Mouse (Mus musculus): ENCODE data around the gene Gpatch8.

Gene Gpatch8

DNA sequence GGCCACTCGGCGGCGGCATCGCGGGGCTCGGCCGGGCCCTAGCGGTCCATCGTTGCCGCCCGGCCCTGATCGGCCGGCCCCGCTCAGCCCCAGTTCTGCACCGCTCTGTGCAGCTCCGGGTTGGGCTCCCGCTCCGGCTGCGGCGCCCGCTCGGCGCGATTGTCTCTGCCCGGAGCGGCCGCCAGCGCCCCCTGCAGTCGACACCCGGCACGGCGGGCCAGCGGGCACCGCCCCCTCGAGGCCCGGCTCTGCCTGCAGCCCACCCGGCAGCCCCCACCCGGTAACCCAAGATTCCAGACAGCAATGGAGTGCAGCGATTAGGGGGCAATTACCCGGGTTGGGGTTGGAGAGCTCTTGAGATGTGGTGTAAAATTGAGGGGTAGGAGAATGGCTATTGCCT lies 108.7 kb downstream of the Gpatch8 start, which contains the start of gene Fam171a2:
Fam171a2 (minus strand) TSS at position 186 of the 400 bp plus-strand sequence.
- DNase-seq, result peak; percentile 91 to 92

DNA sequence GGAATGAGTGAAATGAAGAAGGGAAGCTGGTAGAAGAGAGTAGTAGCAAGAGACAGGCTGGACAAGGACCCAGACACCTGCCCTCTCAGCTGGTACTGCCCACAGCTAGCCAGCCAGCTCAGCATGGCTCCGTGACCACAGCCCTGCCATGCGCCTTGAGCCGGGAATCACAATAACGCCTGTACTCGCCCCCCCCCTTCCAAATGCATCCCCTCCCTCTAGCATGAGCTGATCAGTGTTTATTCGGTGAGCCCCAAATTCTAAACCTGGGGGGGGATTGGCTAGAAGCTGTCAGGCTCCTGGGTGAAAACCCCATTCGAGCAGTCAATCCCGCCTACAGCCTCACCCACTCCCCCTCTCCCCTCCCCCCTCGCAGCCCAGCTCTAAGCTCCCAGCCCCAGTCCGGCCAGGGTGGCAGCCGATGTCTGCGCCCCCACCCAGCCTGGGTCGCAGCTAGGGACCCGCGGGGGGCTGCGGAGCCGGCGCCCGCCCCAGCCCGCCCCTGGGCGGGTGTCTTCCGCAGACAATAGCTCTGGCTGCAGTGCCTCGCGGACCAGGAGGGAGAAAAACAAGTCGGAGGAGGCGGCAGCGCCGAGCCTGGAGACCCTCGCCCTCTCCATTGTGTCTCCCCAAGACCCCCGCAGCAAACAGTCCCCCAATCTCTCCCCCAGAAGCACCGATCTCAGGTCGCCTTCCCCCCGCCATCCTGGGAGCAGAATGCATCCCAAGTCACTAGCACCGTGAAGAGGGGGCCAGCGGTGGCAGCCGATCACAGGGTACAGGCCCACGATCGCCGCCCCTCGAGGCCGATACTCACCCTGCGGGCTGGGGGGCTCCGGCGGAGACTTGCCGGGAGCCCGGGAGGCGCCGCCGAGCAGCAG lies 109.4 kb downstream of the Gpatch8 start:
- peak; percentile 68 to 75 for DNase-seq

DNA sequence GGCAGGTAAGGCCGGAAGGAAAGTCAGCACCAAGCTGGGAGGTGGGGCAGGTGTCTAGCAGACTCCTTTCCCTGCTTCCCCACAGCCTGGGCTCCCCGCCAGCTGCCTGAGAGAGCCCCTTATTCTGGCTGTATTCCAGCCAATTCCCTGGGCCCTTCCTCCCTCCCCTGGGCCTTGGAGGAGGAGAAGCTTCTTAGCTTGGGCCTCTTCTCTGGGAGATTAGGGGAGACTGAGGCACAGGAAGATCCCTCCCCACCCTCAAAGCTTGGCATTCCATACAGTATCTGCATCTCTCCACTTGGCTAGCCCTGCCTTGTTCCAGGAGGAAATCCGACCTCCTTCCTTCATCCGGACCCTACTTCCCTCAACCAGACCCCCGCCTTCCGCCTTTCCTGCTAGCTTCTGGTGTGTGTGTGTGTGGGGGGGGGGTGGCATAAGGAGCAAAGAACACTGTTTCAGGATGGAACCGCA lies 110.3 kb downstream of the Gpatch8 start:
- DNase-seq, result peak; percentile 78 to 83

DNA sequence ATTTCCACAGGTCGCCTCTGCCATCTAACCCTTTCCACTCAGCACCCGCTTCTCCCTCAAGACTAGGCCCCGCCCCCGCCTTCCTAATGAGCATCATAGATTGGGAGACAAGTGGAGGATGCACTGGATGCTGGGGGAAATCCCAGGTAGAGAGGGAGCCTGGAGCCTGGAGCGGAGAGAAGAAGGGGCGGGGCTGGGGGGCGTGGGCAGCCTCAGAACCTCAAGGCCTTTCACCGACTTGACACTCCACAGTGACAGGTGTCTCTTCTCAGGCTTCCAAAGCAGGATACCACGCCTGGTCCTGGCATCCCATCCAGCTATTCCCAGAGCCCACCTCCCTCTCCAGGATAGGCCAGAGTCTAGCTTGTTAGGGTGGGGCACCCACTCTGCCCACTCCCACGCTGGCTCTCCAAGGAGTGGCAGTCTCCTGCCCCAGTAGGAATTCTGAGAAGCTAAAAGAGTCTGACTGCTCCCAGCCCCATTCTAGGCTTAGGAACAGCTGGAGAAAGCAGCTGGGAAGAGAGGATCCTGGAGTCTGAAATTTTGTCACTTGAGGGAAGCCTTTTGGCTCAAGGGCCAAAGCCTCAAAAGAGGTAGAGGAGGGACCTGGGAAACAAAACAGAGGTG lies 110.8 kb downstream of the Gpatch8 start:
- peak; percentile 61 to 78 for DNase-seq

DNA sequence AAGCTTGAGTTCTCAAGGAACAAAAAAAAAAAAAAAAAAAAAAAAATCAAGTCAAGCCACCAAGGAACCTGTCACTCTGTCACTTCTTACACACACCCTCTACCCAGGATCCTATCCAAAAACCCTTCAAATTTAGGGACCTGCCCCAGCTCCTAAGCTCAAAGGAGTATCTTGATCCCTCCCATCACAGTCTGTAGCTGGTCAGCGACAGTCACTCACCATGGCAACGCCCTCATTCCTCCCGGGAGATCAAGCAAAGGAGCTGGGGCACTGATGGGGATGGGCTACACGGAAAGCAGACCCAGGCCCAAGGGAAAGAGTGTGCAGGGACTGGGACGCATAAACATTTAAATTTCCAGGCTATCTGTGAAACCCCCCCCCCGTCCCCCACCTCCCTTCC lies 111.4 kb downstream of the Gpatch8 start:
- peak in 1 of 2 experiments; percentile 27 for DNase-seq

DNA sequence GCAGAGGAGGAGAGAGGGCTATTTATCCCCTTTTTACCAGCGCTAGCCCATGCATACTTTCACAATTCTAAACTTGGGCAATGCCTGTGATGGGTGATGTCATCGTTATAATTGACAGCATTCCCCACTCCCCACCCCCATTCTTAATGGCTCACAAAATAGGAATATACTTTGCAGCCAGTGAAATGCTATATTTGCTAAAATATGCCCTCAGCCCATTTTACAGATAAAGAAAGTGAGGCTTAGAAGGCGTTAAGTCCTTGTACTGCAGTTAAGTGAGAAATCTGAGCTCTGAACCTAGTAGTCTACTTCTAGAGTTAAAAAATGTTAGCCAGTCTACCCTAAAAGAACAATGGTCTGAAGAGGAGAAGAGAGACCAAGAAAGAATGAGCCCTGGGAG lies 111.9 kb downstream of the Gpatch8 start:
- no peak for DNase-seq

DNA sequence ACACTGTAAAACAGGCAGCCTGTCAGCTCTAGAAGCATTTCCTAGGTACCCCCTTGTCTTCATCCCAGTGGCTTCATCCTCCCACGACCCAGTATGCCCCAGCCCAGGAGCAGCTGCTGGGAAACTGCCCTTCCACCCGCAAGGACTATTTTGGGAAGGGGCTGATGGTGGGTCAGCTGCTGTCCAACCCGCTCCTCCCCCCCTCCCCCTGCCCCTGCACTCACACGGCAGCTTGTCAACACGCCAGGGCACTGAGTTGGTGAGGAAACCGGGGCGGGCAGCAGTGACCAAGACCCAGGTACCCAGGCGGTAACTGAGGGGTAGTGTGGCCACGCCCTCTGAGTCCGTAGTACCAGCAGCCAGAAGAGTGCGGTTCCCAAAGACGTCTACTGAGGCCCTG lies 112.5 kb downstream of the Gpatch8 start:
- peak in 1 of 2 experiments; percentile 14 for DNase-seq

DNA sequence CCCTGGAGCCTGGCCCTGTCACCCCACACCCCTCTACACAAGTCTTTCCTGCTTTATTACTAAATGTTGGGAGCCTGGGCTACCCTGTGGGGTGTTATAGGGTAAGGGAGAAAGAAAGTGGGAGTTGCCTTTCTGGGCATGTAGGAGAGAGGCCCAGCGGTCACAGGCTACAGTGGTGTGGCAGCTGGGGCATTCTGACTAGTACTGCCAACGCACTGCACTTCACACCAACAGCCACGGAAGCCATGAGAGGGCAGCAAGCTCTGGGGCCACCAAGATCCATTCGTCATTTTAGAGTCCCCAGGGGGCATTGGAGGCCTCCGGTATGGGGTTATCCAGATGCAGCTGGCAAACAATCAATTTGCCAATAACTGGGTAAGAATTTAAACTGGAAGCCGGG lies 114.1 kb downstream of the Gpatch8 start:
- peak in 1 of 2 experiments; percentile 1 for DNase-seq

DNA sequence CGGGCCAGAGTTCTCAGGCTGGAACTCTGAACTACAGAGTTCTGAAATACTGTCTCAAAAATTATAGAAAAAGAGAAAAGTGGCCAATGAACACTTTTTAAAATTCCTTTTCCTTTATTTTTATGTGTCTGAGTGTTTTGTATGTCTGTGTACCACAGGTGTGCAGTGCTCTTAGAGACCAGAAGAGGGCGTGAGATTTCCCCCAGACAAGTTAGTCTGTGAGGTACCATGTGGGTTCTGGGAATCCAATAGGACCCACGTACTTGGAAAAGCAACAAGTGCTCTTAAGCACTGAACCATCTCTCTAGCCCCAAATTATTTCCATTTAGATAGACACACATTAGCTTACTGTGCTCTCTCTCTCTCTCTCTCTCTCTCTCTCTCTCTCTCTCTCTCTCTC lies 114.8 kb downstream of the Gpatch8 start:
- DNase-seq, result peak in 1 of 2 experiments; percentile 7

DNA sequence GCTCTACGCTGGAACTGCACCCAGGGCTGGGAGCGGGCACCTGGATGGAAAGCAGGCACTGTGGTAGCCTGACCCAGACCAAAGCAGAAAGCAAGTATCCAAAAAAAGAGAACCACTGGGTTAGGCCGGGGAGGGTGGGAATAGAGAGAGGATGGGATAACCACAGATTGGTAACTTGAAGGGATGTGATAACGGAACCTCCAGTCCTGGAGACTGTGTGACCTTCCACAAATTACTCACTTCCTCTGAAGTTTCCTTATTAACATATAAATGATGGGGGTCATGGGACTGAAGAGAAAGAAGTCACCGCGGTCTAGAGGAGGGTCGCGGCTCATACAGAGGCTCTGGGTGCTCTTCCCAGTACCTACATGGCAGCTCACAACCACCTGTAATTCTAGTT lies 115.9 kb downstream of the Gpatch8 start:
- DNase-seq, result peak in 1 of 2 experiments; percentile 5

DNA sequence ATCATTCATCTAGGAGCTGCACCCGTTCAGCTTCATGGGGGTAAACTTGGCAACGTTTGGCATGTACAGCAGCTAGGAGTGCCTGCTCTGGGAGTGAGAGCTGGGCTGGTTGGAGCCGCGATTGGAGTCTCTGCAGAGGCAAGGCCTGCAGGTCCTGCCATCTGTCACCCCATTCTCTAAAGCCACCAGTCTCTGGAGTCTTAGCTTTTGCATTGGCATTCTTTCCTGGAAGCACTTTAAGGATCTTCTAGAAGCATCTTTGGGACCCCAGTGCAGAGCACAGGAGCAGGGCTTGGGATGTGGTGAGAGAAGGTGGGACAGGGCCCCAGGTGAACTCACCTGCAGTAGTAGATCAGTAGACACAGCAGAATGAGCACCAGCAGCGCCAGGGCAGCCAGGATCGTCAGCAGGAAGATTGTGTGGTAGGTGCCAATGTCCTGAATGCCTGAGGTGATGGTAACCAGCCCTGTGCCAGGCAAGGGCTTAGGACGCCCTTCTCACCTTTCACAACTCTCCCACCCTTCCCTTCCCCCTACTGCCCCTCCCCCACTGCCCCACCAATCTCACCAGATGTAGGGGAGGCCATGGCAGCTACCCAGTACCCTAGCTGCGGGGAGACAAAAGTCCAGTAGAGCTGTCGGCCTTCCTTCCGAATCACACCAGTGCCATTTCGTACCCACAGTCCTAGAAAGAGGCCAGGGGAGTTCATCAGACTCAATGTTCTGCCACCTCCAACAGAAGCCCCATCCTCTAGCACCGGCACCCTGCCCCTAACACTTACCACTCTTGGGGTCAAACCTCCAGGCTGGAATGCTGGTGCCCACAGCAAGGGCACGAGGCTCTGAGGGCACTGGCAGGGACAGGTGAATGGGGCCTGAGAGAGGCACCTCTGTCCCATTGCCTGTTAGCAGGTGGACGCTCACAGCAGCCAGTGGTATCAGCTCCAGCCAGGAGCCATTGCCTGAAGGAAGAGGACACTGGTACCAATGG lies 116.8 kb downstream of the Gpatch8 start:
- DNase-seq, result peak in 1 of 2 experiments; percentile 2

DNA sequence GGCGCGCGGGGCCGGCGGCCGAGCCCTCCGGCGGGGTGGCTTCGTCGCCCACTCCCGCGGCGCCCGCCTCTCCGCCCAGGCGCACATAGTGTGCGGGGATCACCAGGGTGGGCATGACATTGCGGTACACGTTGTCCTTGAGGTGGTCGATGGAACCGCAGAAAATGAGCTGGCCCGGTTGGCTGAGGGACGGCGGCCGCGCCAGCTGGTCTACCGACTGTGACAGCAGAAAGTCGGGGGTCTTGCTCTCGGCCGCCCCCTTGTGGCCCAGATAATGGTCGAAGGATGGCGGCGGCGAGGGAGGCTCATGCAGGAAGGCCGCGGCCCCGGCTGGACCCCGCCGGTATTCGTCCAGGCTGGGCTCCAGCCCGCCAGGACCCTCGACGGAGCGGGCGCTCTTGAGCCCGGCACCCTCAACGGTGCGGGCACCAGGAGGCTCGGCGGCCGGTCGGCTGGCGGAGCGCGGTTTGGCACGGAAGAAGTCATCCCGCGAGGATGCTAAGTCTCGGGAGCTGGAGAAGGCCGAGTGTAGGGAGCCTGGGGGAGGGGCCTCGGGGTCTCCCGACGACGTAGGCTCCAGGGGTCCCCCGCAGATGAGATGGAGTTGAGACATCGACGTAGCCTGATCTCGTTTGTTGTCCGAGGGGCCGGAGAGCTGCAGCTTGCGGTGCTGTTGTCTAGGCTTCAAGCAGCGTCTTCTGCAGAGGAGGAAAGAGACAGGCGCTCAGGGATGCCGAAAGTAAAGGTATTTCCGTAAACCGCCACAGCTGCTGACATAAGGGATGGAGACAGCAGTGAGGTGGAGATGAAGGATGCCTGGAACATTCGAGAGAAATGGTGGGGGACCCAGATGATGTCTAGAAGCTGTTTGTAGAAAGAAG lies 117.7 kb downstream of the Gpatch8 start:
- DNase-seq, result peak; percentile 96

DNA sequence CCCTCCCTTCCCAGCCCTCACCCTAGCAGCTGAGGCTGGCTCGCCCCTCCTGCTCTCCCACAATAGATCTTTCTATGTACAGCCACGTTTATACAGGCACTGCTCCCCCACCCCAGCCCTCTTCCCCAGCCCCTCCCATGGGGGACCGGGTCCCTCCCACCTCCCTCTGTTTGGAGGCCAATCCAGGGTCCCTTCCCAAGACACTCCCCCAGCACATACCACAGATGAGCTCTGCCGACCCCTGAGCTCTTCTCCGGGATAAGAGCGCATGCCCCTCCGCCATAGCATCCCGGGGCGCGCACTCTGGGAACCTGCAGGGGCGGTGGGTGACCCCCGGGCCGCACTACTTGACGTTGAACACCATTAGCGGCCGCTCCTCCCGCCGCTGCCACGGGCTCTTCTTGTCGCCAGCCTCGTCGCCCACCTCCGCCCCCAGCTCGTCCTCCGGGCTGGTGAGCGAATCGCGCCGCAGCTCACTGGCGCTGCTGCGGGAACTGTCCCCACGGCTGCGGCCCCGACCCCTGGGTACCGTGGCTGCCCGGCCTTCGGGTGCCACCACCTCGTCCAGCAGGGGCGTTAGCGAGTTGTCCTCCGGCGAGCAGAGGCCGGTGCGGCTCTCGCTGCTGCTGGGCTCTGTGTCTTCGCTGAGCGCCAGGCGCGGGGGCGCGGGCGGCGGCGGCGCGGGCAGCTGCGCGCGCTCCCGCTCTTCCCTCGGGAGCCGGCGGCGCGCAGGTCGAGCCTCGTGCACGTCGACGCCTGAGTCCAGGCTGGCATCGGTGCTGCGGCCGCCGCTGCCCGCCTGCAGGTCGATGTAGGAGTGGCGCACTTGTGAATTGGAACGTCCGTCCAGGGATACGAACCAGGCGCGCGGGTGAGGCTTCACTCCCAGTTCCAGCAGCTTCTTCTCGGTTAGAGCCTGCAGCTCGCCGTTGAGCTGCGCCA lies 118.8 kb downstream of the Gpatch8 start:
- DNase-seq, result peak; percentile 80 to 88

DNA sequence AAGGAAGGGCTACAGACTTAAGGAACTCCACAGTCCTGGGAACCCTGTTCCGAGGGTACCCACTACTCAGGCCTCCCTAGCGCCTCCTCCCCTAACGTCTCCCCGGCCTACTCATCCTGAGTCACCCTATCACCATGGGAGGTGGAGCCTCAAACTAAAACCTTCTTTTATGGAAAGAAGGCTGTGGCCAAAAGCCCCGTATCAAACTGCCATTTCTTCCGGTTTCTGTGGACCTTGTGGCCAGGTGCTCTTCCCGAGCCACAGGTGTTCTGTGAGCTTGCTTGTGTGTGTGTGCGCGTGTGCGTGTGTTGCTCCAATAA lies 119.8 kb downstream of the Gpatch8 start:
- no peak for DNase-seq

DNA sequence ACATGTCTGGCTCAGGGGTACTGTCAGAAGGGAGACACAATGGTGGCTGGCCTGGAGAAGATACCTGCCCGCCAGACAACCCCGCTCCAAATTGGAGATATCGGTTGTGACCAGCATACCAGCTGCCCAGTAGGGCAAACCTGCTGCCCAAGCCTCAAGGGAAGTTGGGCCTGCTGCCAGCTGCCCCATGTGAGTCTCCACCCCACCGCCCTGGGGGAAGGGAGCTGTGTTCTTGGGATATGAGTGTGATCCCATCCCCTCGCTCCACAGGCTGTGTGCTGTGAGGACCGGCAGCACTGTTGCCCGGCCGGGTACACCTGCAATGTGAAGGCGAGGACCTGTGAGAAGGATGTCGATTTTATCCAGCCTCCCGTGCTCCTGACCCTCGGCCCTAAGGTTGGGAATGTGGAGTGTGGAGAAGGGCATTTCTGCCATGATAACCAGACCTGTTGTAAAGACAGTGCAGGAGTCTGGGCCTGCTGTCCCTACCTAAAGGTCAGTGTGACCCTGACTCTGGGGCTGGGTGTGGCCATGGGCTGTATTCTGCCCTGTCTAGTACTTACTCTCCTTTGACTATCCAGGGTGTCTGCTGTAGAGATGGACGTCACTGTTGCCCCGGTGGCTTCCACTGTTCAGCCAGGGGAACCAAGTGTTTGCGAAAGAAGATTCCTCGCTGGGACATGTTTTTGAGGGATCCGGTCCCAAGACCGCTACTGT lies 120.3 kb downstream of the Gpatch8 start:
- peak; percentile 52 to 61 for DNase-seq

DNA sequence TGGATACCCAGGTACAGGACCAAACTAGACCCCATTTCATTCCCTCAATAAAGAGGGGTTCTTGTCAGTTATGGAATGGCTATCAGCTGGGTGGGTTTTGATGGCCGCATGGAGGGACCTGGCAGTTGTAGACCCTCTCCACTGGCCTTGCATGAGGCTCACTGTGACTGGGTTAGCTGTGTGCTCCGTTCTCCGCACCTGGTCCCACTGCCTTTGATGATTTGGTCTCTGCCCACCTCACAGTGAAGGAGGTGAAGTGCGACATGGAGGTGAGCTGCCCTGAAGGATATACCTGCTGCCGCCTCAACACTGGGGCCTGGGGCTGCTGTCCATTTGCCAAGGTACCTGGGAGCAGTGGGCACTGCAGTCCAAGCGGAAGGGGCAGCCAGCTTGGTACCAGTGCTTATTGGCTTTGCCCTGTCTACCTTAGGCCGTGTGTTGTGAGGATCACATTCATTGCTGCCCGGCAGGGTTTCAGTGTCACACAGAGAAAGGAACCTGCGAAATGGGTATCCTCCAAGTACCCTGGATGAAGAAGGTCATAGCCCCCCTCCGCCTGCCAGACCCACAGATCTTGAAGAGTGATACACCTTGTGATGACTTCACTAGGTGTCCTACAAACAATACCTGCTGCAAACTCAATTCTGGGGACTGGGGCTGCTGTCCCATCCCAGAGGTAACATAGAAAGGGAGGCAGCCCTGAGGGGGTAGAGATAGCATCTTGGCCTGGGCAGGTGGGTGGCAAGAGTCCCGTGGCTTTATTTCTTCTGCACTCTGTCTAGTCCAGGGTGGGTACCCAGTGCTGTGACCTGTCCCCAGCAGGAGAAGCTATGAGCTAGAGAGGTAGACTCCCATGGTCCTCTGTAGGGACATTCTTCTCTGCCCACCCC lies 121.1 kb downstream of the Gpatch8 start:
- peak in 1 of 2 experiments; percentile 6 for DNase-seq

DNA sequence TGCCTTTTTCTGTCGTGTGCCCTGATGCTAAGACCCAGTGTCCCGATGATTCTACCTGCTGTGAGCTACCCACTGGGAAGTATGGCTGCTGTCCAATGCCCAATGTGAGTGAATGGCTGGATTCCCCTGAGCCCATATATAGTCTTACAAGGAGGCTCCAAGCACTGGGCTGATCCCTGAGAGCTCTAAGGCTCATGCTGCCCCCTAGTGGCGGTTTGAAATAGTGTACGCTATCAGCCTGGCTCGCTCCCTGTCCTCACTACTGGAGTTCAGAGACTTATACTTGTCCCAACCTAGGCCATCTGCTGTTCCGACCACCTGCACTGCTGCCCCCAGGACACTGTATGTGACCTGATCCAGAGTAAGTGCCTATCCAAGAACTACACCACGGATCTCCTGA lies 121.8 kb downstream of the Gpatch8 start:
- peak; percentile 92 for DNase-seq

DNA sequence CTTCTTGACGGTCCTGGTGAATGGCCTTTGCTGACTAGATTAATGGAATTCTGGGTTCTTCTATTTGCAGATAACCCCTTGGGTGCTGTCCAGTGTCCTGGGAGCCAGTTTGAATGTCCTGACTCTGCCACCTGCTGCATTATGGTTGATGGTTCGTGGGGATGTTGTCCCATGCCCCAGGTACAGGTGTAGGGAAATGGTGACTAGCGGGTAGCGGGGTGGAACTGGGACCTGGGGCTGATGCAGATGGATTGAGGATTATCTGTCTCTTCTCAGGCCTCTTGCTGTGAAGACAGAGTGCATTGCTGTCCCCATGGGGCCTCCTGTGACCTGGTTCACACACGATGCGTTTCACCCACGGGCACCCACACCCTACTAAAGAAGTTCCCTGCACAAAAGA lies 122.3 kb downstream of the Gpatch8 start:
- peak in 1 of 2 experiments; percentile 16 for DNase-seq

DNA sequence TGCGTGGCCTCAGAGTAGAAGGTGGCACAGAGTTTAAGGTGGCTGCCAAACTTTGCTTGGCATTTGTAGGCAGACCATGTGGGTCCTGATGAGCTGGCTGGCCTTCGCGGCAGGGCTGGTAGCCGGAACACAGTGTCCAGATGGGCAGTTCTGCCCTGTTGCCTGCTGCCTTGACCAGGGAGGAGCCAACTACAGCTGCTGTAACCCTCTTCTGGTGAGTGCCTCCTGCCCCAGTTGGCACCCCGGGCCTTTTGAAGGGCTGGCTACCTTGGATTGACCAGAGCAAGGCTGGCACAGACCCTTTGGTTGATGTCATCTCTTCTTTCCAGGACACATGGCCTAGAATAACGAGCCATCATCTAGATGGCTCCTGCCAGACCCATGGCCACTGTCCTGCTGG lies 123.3 kb downstream of the Gpatch8 start:
- DNase-seq, result no peak
